Mouse (Mus musculus) olfactory bulb, adult 2 months (tissue): ENCODE measurements at regions not wholly inside any gene's neighbourhood (a gene's known extent, or its start where the extent isn't known, plus 50 kb on each side); places are given as distances from the start of the nearest gene placed in this dataset.

Experiments
- H3K27ac ChIP-seq: fragments of 200-500 bp; 2 replicates; pipeline ENCODE4 v1.5.1; 2012; ENCODE audit warnings: low read depth, low read length; ENCODE audit not compliant: insufficient read depth
- H3K4me1 ChIP-seq: fragments of 200-500 bp; 2 replicates; pipeline ENCODE4 v1.6.1; 2012; ENCODE audit warnings: low read length; ENCODE audit not compliant: control insufficient read depth, insufficient read depth
- H3K4me3 ChIP-seq: fragments of 200-500 bp; 2 replicates; pipeline ENCODE4 v1.5.1; 2012; ENCODE audit warnings: mild to moderate bottlenecking, low read depth, low read length, moderate library complexity; ENCODE audit not compliant: insufficient read depth
- CTCF ChIP-seq: fragments of 200-500 bp; IDR thresholded peaks from 2 replicates; pipeline ENCODE4 v1.5.1; 2012; ENCODE audit warnings: low read depth, mild to moderate bottlenecking, low read length, moderate library complexity; ENCODE audit not compliant: insufficient read depth
- POLR2A ChIP-seq: fragments of 200-500 bp; IDR thresholded peaks from 2 replicates; pipeline ENCODE4 v1.6.1; 2012; ENCODE audit warnings: mild to moderate bottlenecking, low read depth, low read length, moderate library complexity; ENCODE audit not compliant: insufficient read depth
- WGBS: fragments of 180-500 bp; shearing (Covaris S2); methylation state at CpG from one replicate; pipeline ENCODE4 v1.1.7; 2018; 5-methylcytosine and 5-hydroxymethylcytosine counted together

DNA sequence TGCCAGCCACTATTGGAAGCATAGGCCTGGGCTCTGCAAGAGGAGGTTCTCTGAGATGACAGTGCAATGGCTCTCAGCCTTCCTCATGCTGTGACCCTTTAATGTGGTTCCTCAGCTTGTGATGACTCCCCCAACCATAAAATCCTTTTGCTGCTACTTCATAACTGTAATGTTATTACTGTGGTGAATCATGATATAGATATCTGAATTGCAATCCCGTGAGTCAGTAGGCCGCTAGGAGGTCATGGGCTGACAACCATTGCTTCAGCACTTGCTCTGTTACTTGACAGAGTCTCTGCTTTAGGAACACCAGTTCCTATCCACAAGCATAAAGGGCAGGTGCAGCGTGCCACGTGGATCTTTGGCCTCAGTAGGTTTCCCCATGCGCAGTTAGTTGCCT lies 69.8 kb upstream of the Vps8 start:
- 62% methylated on average over 5 of the region's 5 CpGs for WGBS
- H3K27ac ChIP-seq, result no peak overlapping the region

DNA sequence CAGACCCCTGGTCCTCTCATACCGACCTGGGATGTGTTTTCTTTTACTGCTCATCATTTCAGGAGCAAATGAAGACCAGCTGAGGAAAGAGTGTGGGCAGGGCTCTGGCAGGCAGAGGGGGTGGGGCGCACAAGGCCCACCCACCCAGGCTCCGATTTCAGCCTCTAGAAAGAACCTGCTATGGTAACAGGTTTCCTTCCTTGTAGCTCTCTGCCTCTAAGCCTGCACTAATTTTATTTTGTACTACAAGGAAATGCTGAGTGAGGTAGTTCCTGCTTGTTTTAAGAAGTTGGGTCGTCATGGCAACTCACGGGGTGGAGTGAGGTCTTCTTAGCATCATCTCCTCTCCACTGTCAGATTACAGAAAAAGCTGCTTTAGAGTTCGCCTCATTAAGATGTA lies 69.4 kb upstream of the Vps8 start:
- no peak overlapping the region for H3K4me3 ChIP-seq

More for the DNA sequence above, 69.8 kb upstream of the Vps8 start:
- TF ChIP-seq CTCF, result no peak
- Histone ChIP-seq H3K4me3 (no peak overlapping the region), H3K4me1 (peaks cover 6% of the 10 kb centered on the region)

DNA sequence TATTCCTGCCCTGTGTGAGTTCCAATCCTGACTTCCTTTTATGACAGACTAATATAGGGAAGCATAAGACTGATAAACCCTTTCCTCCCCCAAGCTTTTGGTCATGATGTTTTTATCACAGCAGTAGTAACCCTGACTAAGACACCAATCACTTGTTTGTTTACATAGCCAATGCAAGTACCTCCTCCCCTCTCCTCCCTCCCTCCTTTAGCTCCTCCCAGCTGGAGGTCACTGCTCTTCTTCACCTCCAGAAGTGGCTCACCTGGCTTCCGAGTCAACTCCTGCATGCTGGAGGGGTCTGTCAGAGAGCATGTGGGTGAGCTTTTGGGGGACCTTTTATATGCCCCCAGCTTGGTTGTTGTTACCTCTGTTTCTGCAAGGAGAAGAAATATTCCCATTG lies 67.3 kb upstream of the Vps8 start:
- peaks cover 11% of the 10 kb centered on the region for H3K4me1 ChIP-seq
- no peak for TF ChIP-seq POLR2A
- TF ChIP-seq CTCF, result no peak
- H3K4me3 ChIP-seq, result no peak overlapping the region
- no peak overlapping the region for H3K27ac ChIP-seq
- 97% methylated on average over 1 of the region's 1 CpGs for WGBS

More for the DNA sequence above, 69.4 kb upstream of the Vps8 start:
- H3K27ac ChIP-seq, result no peak overlapping the region
- TF ChIP-seq CTCF, result no peak
- TF ChIP-seq POLR2A, result no peak
- H3K4me1 ChIP-seq, result peaks cover 9% of the 10 kb centered on the region
- WGBS, result 9% methylated on average over 6 of the region's 6 CpGs

DNA sequence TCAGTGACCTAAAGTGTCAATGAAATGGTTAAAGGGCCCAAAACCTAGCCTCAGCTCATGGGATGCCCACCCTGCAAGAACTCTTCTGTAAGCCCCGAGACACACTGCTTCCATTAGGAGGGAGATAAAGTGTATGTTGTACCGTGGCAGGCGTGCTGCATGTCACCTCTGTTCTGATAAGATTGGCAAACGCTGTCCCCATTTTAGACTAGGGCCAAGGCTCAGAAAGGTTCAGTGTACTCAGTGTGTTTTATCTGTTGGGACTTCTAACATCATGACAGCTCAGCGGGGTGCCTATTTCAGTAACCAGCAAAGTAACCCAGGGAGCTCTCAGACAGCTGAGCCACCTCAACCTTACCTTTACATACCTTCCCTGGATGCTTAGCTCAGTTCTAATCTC lies 65.5 kb upstream of the Vps8 start:
- WGBS, result 90% methylated on average over 5 of the region's 5 CpGs
- no peak overlapping the region for H3K27ac ChIP-seq
- no peak for TF ChIP-seq POLR2A
- no peak for TF ChIP-seq CTCF
- peaks cover 11% of the 10 kb centered on the region for H3K4me1 ChIP-seq
- H3K4me3 ChIP-seq, result no peak overlapping the region

DNA sequence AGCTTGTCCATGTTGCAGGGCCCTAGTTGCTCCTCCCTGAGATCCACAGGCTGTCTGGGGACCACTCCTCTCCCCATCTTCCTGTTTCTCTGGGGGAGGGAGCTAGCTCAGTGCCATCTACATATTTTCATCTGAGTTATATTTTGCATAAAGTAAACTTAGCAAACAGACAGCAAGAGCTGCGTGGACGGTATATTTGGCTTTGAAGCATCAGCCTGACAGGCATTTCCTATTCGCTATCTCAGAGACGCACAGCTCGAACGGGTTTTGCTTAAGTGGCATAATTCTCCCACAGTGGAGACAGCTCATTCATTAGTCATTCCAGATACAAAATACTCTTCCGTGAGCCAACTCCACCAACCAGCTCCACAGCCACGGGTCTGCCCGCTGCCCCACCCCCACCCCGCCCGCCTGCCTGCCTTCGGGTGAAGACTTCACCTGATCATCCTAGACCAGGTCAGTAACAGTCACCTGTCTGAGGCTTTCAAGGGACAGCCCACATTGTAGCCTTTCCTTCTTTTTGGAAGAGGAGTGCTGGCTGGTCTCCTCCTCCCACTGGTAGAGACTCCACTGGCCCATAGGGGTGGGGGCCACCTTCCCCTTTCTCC lies 64.5 kb upstream of the Vps8 start:
- Histone ChIP-seq H3K4me1 (peaks cover 14% of the 10 kb centered on the region), H3K27ac (no peak overlapping the region), H3K4me3 (no peak overlapping the region)
- WGBS, result 34% methylated on average over 12 of the region's 12 CpGs
- TF ChIP-seq CTCF (no peak), POLR2A (no peak)

DNA sequence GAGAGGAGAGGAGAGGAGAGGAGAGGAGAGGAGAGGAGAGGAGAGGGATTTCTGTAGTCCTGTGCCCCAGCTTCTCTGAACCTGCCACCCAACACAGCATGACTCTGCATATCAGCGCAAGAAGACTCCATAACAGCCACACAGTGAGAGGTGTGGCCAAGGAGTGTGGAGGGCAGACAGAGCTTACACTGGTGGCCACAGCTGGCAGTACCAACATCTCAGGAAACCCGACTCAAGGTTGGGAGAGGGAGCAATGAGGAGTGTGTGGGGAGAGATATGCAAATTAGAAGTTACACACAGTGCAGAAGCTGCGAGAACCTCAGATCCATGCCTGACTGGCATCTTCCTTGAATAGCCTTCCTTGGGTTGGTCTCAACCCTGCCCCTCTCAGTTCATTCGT lies 63.5 kb upstream of the Vps8 start:
- H3K4me1 ChIP-seq, result peaks cover 12% of the 10 kb centered on the region
- TF ChIP-seq CTCF, result no peak
- no peak for TF ChIP-seq POLR2A
- WGBS, result 64% methylated on average over 4 of the region's 4 CpGs
- H3K4me3 ChIP-seq, result no peak overlapping the region
- no peak overlapping the region for H3K27ac ChIP-seq

DNA sequence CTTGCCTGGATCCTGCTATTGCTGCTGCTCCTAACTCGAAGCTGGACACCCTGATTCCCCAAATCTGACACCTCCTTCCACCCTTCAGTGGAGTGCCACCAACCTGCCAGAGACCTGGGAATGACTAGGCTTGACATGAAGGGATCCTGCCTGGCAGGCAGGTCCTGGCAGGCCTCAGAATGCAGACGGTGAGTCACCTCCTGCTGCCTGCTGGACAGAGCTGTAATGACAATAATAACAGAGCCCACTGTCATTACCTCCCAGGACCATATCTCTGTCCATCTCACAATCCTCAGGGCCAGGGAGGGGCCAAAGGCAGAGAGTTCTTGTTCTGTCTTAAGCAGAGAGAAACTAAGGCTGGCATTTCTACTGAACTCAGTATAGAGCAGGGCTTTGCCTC lies 61.5 kb upstream of the Vps8 start:
- no peak overlapping the region for H3K4me3 ChIP-seq
- peaks cover 12% of the 10 kb centered on the region for H3K4me1 ChIP-seq
- TF ChIP-seq POLR2A (no peak), CTCF (no peak)
- H3K27ac ChIP-seq, result no peak overlapping the region
- 73% methylated on average over 2 of the region's 2 CpGs for WGBS

DNA sequence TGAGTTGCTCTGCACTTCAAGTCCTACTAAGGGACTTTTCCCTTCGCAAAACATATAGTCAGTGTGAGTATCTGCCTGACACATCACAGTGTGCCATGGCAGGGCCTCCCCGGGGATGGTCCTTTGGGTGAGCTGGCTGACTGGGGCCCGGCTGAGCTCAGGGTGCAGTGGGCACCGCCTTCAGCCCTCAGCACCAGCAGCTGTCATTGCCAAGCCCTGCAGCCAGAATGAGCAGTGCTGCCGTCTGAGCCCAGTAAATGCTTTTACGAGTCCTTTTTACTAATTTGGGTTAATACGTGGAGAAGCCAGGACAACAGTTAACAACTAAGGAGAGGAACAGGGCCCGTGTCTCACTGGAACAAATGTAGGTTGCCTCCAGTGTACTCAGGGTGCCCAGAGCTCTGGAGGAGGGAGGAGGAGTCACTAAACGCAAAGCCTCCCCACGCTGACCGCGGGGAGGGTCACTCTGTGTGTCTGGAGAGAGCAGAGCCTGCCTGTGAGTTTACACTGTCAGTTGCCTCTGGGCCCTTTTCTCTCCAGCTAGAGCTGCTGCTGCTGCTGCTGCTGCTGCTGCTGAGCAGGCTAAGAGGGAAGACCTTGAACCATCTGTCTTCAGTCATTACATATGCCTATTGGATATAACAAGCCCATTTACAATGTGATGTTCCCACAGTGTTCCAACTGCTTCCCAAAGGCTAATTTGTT lies 60.1 kb upstream of the Vps8 start:
- H3K4me1 ChIP-seq, result peaks cover 12% of the 10 kb centered on the region
- TF ChIP-seq POLR2A, result no peak
- TF ChIP-seq CTCF, result no peak
- H3K27ac ChIP-seq, result no peak overlapping the region
- no peak overlapping the region for H3K4me3 ChIP-seq
- WGBS, result 66% methylated on average over 12 of the region's 12 CpGs

DNA sequence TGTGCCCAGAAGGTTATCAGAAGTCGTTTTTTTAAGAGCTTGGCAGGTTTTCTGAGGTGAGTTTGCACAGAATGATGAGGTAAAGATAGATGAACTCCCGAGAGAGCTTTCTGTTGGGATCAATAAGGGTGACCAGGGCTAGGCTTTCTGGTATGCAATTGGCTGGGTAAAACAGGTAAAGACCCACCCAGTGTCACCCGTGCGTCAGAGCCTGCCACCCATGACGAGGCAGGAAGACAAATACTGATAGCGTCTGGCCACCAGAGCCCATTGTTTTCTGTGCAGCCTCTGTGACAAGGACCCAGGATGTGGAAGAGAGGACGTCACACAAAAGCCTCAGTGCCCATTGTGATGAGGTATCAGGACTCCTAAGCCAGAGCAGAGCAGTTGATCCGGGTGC lies 58.0 kb upstream of the Vps8 start:
- Histone ChIP-seq H3K4me1 (peaks cover 6% of the 10 kb centered on the region; the same call in 1 of the 2 replicates), H3K4me3 (no peak overlapping the region), H3K27ac (no peak overlapping the region)
- WGBS, result 77% methylated on average over 8 of the region's 8 CpGs
- TF ChIP-seq CTCF, result no peak
- TF ChIP-seq POLR2A, result no peak

DNA sequence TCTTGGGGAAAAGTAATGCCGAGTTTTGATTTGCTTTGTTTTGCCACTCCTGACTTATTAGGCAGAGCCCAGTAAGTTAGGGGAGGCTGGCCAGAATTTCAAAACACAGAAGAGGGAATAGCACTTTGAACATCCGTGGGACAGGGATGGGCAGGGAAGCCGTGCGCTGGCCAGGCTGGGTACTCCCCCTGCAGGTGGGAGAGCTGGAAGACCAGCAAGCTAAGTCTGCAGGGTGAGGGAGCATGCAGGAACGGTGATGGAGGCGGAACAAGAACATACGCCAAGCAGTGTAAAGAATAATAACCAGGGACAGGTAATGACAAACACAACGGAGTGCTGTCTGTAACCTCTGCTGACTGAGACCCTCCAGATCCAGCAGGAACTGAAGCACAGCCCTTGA lies 55.5 kb upstream of the Vps8 start:
- TF ChIP-seq POLR2A, result no peak
- no peak for TF ChIP-seq CTCF
- WGBS, result 57% methylated on average over 8 of the region's 8 CpGs
- Histone ChIP-seq H3K4me3 (no peak overlapping the region), H3K27ac (no peak overlapping the region), H3K4me1 (peaks cover 6% of the 10 kb centered on the region; the same call in 1 of the 2 replicates)

DNA sequence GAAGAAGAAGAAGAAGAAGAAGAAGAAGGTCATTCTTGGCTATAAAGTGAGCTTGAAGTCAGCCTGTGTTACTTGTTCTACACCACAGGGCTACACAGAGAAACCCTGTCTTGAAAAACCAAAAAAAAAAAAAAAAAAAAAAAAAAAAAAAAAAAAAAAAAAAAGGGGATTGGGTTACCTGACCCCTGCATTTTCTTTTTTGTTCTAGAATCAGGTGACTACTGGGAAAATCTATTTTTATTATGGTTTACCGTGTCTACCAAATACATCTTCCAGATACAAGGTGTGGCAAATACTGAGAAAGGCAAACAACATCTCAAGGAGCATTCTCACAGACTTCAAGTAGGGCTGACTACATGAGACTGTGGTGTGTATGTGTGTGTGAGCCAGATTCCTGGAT lies 54.1 kb upstream of the Vps8 start:
- H3K4me1 ChIP-seq, result no peaks in the 10 kb centered on the region
- TF ChIP-seq POLR2A (no peak), CTCF (no peak)
- H3K27ac ChIP-seq, result no peak overlapping the region
- WGBS, result 91% methylated on average over 1 of the region's 1 CpGs
- no peak overlapping the region for H3K4me3 ChIP-seq
